Mouse (Mus musculus) liver, embryonic 14.5 days (tissue): ENCODE results near the gene Zfp219. TPM values are rescaled to one million over a fixed set of nuclear protein-coding genes. Genes with fewer than 3 reads are reported as not detected.

Experiments
- ATAC-seq: fragments of 200-750 bp; cut with Nextera tagmentation; 2 replicates; pipeline ENCODE4 v1.8.0; 2017; ENCODE audit warnings: moderate number of reproducible peaks, mild to moderate bottlenecking, moderate library complexity; ENCODE audit not compliant: insufficient read depth
- DNase-seq, 3 experiments: peaks; one replicate each; pipeline ENCODE4 v3.0.0-alpha.2; 2012 to 2013; ENCODE audit warnings: low read depth in 3 of 3, low spot score in 3 of 3
- H3K27ac ChIP-seq: fragments of 300-500 bp; sonication (generic); 2 replicates; pipeline ENCODE4 v1.5.1; 2014; ENCODE audit warnings: moderate library complexity, mild to moderate bottlenecking, control low read depth, inconsistent platforms
- H3K27me3 ChIP-seq: fragments of 300-500 bp; sonication (generic); 2 replicates; pipeline ENCODE4 v1.6.1; 2014; ENCODE audit warnings: mild to moderate bottlenecking, low read length, moderate library complexity; ENCODE audit not compliant: control insufficient read depth, insufficient read depth
- H3K36me3 ChIP-seq: fragments of 300-500 bp; sonication (generic); replicated peaks from 2 replicates; pipeline ENCODE4 v1.6.1; 2014; ENCODE audit warnings: low read depth; ENCODE audit not compliant: control insufficient read depth, insufficient read depth
- H3K4me1 ChIP-seq, 2 experiments: fragments of 200-500 bp in 1 of 2; fragments of 300-500 bp in 1 of 2; sonication (generic) in 1 of 2; replicated peaks; 2 replicates each; pipeline ENCODE4 v1.6.1; 2012 to 2014; ENCODE audit warnings: antibody characterized with exemption in 1 of 2, inconsistent platforms in 1 of 2, low read length in 1 of 2; ENCODE audit not compliant: control insufficient read depth in 2 of 2, insufficient read depth in 2 of 2
- H3K4me2 ChIP-seq: fragments of 300-500 bp; sonication (generic); 2 replicates; pipeline ENCODE4 v1.6.1; 2014; ENCODE audit warnings: low read depth, mild to moderate bottlenecking, control low read depth, moderate library complexity
- H3K4me3 ChIP-seq, 2 experiments: fragments of 200-500 bp in 1 of 2; fragments of 300-500 bp in 1 of 2; sonication (generic) in 1 of 2; 2 replicates each; pipeline ENCODE4 v1.5.1; 2012 to 2014; ENCODE audit warnings: low read depth in 2 of 2, low read length in 2 of 2, mild to moderate bottlenecking in 2 of 2, control low read depth in 1 of 2, inconsistent platforms in 1 of 2, moderate library complexity in 1 of 2; ENCODE audit not compliant: insufficient read depth in 1 of 2
- H3K9ac ChIP-seq: fragments of 300-500 bp; sonication (generic); replicated peaks from 2 replicates; pipeline ENCODE4 v1.6.1; 2014; ENCODE audit warnings: mild to moderate bottlenecking, control low read depth, moderate library complexity
- H3K9me3 ChIP-seq: fragments of 300-500 bp; sonication (generic); 2 replicates; pipeline ENCODE4 v1.6.1; 2016; ENCODE audit warnings: low read length, mixed read lengths; ENCODE audit not compliant: control insufficient read depth
- CTCF ChIP-seq: IDR thresholded peaks from 2 replicates; pipeline ENCODE4 v1.5.1; 2016; ENCODE audit warnings: antibody characterized with exemption, low read depth, control low read depth
- EP300 ChIP-seq: IDR thresholded peaks from 2 replicates; pipeline ENCODE4 v1.6.1; 2016; ENCODE audit warnings: antibody characterized with exemption, low read depth
- WGBS: fragments of 180-500 bp; shearing (Covaris S2); extraction: QIAGEN DNeasy Blood & Tissue Kit; methylation state at CpG from one replicate; pipeline ENCODE4 v1.1.7; 2014; ENCODE audit not compliant: insufficient replicate concordance; 5-methylcytosine and 5-hydroxymethylcytosine counted together
- polyA plus RNA-seq, 2 experiments: library from polyadenylated mRNA; depleted of rRNA in 1 of 2; stranded (reverse) in 1 of 2; unstranded in 1 of 2; fragments of >200 nt; fragmentation: Nextera tagmentation in 1 of 2; extraction: Ambion mirVana in 1 of 2; gene quantifications; 2 replicates each; pipeline versions ENCODE4 v1.2.1 to v1.2.3; 2012 to 2014

Zfp219 gene
- polyA plus RNA-seq, 2 experiments, result 7.4 to 9.7 TPM

GRCm38 (mm10) chr14:52003981-52004495 is 16.5 kb downstream of the Zfp219 start:
- ATAC-seq, result no peak
- Histone ChIP-seq H3K4me3 (no peak overlapping the region), H3K27me3 (no peaks in the 10 kb centered on the region), H3K4me1 (no peaks in the 10 kb centered on the region), H3K4me2 (no peak overlapping the region), H3K9ac (no peak overlapping the region), H3K9me3 (no peaks in the 10 kb centered on the region), H3K36me3 (peaks cover 4% of the 10 kb centered on the region; the same call in 1 of the 2 replicates), H3K27ac (no peak overlapping the region)
- no peak for TF ChIP-seq CTCF
- TF ChIP-seq EP300, result no peak
- WGBS, result 54% methylated on average over 16 of the region's 16 CpGs
- no peak for DNase-seq

- ATAC-seq (no peak), DNase-seq (no peak)
- Histone ChIP-seq H3K27me3 (no peaks in the 10 kb centered on the region), H3K4me3 (no peak overlapping the region), H3K9me3 (no peaks in the 10 kb centered on the region), H3K36me3 (peaks cover 2% of the 10 kb centered on the region; the same call in 1 of the 2 replicates), H3K4me2 (no peak overlapping the region), H3K27ac (no peak overlapping the region), H3K9ac (no peak overlapping the region), H3K4me1 (no peaks in the 10 kb centered on the region; a peak in 1 of 4 replicates)
- 92% methylated on average over 14 of the region's 14 CpGs for WGBS
- TF ChIP-seq CTCF, result no peak
- TF ChIP-seq EP300, result no peak
Observed at GRCm38 (mm10) chr14:51997483-51997882, 23.1 kb downstream of the Zfp219 start.

- ATAC-seq (no peak), DNase-seq (no peak)
- Histone ChIP-seq H3K27ac (no peak overlapping the region), H3K4me1 (no peaks in the 10 kb centered on the region; a peak in 1 of 4 replicates), H3K27me3 (no peaks in the 10 kb centered on the region), H3K4me2 (no peak overlapping the region), H3K4me3 (no peak overlapping the region), H3K9me3 (no peaks in the 10 kb centered on the region), H3K36me3 (peaks cover 2% of the 10 kb centered on the region; the same call in 1 of the 2 replicates), H3K9ac (no peak overlapping the region)
- WGBS, result 75% methylated on average over 16 of the region's 17 CpGs
- no peak for TF ChIP-seq EP300
- no peak for TF ChIP-seq CTCF
Observed at GRCm38 (mm10) chr14:51996866-51997265, 23.7 kb downstream of the Zfp219 start.

- H3K4me2 ChIP-seq, result no peak overlapping the region
- no peak overlapping the region for H3K27ac ChIP-seq
- ATAC-seq (no peak), DNase-seq (no peak)
- WGBS, result 80% methylated on average over 13 of the region's 13 CpGs
- no peaks in the 10 kb centered on the region for H3K27me3 ChIP-seq
- peaks cover 2% of the 10 kb centered on the region; the same call in 1 of the 2 replicates for H3K36me3 ChIP-seq
- H3K4me1 ChIP-seq, result no peaks in the 10 kb centered on the region; a peak in 1 of 4 replicates
- H3K4me3 ChIP-seq, result no peak overlapping the region
- TF ChIP-seq CTCF, result peak; percentile 35; the same call in 1 of the 2 replicates
- TF ChIP-seq EP300, result no peak
- H3K9ac ChIP-seq, result no peak overlapping the region
- no peaks in the 10 kb centered on the region for H3K9me3 ChIP-seq
Observed at GRCm38 (mm10) chr14:51996231-51996841, 24.2 kb downstream of the Zfp219 start.

- Histone ChIP-seq H3K27me3 (no peaks in the 10 kb centered on the region), H3K9me3 (no peaks in the 10 kb centered on the region), H3K4me2 (no peak overlapping the region), H3K36me3 (peaks cover 2% of the 10 kb centered on the region), H3K4me1 (no peaks in the 10 kb centered on the region; a peak in 1 of 4 replicates), H3K27ac (no peak overlapping the region), H3K4me3 (no peak overlapping the region), H3K9ac (no peak overlapping the region)
- TF ChIP-seq EP300 (no peak), CTCF (no peak)
- ATAC-seq (no peak), DNase-seq (no peak)
- WGBS, result 48% methylated on average over 12 of the region's 12 CpGs
Observed at GRCm38 (mm10) chr14:51995219-51995871, 25.2 kb downstream of the Zfp219 start.
